Mouse (Mus musculus) cerebellum, adult 9-10 months (tissue): ENCODE data around the gene Olfr164.

ENCODE experiments used
- DNase-seq: peaks from one replicate; pipeline ENCODE4 v3.0.0; 2022

Gene Olfr164

DNA sequence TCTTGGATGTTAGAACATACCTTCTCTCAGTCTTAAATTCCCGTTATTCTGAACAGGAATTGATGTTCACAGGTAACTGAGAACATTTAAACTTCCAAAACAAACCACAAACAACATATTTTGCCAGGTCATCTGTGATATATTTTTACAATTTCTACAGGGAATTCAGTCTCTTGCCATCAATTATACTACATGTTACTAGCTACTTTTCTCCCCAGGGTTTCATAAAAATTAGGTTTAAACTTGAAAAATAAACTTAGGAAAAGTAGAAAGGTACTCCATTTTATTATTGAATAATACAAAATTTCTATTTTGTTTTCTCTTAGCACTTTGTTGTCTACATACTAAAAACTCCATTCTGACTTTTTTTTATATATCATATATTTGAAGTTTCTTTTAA, at the start of gene Olfr164:
Gene Olfr164 (minus strand): TSS at position 101 of the 400 bp plus-strand sequence.
- DNase-seq, result no peak

DNA sequence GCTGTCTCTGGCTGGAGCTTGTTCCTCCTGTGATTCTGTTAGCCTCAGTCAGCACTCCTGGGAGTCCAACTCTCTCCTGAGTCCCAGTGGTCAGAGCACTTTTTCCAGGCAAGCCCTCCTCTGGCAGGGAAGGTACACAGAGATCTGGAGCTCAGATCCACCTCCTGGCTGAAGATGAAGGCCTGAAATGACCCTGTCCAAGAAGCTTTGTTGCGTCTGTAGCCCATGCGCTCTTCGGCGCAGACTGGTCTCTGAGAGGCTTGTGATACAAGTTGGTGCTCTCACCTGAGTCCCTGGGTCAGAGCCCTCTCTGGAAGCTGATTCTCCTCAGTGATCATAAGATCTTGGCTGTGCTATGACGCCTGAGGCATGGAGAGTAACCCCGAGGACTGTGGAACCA, 35.2 kb upstream of the Olfr164 start:
- DNase-seq, result no peak

DNA sequence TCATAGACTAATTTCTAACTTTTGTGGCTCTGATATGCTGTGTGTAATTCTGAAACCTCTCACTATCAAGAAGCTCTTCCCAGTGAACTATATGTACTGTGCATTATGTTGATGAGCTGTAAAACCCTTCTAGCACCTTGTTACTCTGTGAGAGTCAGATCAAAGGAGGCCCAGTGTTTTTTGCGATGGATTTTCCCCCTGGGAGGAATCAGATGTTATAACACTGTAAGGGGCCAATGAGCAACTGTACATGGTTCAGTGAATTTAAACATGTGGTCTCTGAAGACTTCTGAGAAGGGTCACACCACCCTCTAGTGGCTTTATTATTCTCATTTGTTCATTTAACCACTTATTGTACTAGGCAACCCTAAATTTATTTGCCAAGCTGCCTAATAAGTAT, 50.6 kb downstream of the Olfr164 start:
- DNase-seq, result no peak

DNA sequence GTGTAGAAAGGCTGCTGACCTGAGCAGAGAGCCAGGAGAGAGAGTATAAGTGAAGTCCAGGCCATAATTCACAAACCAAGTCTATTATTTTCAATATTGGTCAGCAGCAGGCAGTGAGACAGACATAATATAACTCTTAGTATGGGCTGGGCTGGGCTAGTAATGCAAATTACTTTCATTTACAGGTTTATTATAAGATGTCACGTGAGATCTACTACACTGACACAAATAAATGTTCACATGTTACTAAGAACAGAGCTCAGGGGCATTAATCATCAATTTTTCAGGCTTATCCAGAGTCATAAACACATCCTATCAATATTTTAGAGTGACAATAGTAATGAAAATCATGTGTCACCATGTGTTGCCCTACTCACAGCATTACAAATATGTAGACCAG, 53.1 kb downstream of the Olfr164 start:
- DNase-seq, result no peak

DNA sequence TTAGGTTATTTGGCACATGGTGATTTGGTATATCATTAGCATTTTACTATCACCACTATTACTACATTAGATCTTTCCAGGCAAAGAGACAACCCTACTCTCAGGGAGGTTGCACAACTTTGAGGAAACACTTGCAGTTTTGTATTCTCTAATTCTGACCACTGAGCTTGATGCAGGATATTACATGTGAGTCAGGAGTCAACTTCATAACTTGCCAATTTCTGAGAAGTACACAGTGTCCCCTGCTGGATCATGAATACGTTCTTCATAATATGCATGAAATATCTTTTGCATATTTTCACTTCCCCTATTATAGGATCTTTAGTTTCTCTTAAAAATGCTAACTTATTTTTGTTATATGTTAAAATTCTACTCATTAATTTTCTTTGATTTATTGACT, 68.0 kb downstream of the Olfr164 start:
- DNase-seq, result no peak

DNA sequence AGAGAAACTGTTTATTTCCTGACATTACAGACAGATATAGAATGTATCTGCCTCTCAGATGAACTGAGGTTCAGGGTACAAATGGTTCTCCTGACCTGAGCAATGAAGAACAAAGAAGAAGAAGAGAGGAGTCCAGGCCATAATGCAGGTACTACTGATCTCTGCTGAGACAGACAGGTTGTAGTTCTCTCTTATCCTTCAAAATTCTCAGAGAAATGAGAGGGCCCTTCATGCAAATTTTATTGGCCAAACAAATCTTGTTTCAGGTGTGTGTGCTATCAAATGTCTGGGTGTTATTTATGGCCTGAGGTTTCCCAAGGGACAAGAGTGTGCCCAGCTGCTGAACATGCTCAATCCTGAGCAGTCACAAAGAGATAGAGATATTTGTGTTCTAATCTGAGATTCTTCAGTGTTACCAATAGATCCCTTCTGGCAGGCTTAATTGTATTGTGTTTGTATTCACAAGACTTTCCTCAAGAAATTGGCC, 72.3 kb downstream of the Olfr164 start:
- no peak for DNase-seq

DNA sequence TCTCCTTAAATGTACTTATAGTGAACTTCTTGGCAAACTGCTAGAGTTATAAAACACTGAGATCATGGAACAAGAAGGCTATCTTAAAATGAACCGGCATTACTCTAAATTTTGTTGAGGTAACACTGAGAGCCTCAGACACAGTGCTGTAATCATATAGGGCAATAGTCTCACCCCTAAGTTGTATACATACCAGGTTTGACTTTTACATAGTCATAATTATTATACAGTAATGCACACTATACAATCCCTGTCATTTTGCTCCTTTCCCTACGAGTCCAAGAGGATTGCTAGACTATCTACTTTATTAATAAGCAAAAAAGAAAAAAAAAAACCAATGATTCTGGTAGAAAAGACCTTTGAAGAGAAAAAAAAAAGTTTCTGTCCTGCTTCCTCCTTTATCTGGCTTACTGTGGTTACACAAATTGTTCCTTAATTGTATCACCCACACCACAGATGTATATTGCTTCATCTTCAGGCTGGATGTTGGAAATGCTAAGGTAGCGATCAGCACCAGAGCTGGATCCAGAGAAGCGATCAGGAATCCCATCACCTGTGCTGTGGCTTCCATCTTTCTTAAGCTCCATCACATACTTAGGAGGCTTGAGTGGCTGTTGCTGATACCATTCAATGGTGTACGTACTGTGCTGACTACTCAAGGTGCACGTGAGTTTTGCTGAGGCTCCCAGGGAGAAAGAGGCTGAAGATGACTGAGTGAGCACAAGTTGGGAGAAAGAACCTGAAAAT, 72.9 kb downstream of the Olfr164 start:
- DNase-seq, result no peak

DNA sequence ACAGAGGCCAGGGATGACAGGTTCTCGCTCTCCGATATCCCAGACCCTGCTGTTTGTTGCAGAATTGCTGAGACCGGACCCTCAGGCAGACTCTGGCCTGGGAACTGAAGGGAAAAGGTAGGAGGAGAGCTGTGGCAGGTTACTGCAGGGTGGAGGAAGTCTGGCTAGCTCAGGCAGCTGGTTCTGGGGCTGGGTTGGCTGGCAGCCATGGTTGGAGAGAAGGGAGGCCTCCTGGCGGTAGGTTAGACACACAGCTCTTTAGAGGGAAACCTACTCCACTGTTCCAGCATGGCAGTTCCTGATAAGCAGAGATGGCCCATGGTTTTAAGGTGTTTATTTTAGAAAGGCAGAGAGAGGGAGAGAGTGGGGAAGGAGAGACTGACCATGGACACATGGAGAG, 77.1 kb downstream of the Olfr164 start:
- no peak for DNase-seq
